Mouse (Mus musculus): ENCODE data around the gene B3galt6. TPM values are rescaled to one million over a fixed set of nuclear protein-coding genes. Genes with fewer than 3 reads are reported as not detected.

B3galt6 gene
- polyA plus RNA-seq, 1 experiment, result 6.6 TPM

GRCm38 (mm10) chr4:155969043-155969653 lies 23.3 kb downstream of the B3galt6 start:
- Histone ChIP-seq H3K79me2 (ENCODE audit: control insufficient read depth, insufficient read depth) (no peaks in the 10 kb centered on the region), H3K36me3 (ENCODE audit: control insufficient read depth, insufficient read depth) (peaks cover 6% of the 10 kb centered on the region), H3K4me3 (ENCODE audit: insufficient read depth, poor library complexity, severe bottlenecking) (no peak overlapping the region), H3K79me3 (ENCODE audit: low read depth) (no peaks in the 10 kb centered on the region), H3K27me3 (ENCODE audit: control insufficient read depth, insufficient read depth, insufficient read length) (no peaks in the 10 kb centered on the region), H3ac (ENCODE audit: control insufficient read depth, insufficient read length, low read depth) (no peak overlapping the region)
- TF ChIP-seq MYOD1 (IDR thresholded peaks at IDR 0.05; ENCODE audit: control insufficient read depth, insufficient read length, low read depth) (no peak), MYOG (IDR thresholded peaks at IDR 0.05; ENCODE audit: control insufficient read depth, extremely low read depth, insufficient read length) (no peak), CTCF (IDR thresholded peaks at IDR 0.05; ENCODE audit: control insufficient read depth, insufficient read depth, insufficient read length) (no peak)

GRCm38 (mm10) chr4:155964396-155964795 lies 28.1 kb downstream of the B3galt6 start:
- H3ac ChIP-seq (ENCODE audit: control insufficient read depth, insufficient read length, low read depth), result no peak overlapping the region
- no peak for TF ChIP-seq CEBPB (IDR thresholded peaks at IDR 0.05; ENCODE audit: low read depth)
- no peak for TF ChIP-seq FOSL1 (IDR thresholded peaks at IDR 0.05; ENCODE audit: insufficient read depth, low read length, poor library complexity, severe bottlenecking)
- TF ChIP-seq MYOG (IDR thresholded peaks at IDR 0.05; ENCODE audit: control insufficient read depth, extremely low read depth, insufficient read length), result no peak
- TF ChIP-seq MAX (IDR thresholded peaks at IDR 0.05), result no peak
- no peak for TF ChIP-seq CTCF (IDR thresholded peaks at IDR 0.05; ENCODE audit: control insufficient read depth, insufficient read depth, insufficient read length)
- no peak for TF ChIP-seq USF1 (IDR thresholded peaks at IDR 0.05; ENCODE audit: low read depth)
- no peak for TF ChIP-seq MYOD1 (IDR thresholded peaks at IDR 0.05; ENCODE audit: control insufficient read depth, insufficient read length, low read depth)
- H3K4me3 ChIP-seq (ENCODE audit: insufficient read depth, poor library complexity, severe bottlenecking), result no peak overlapping the region
- peaks cover 15% of the 10 kb centered on the region for H3K36me3 ChIP-seq (ENCODE audit: control insufficient read depth, insufficient read depth)
- no peaks in the 10 kb centered on the region for H3K27me3 ChIP-seq (ENCODE audit: control insufficient read depth, insufficient read depth, insufficient read length)
- no peaks in the 10 kb centered on the region for H3K79me2 ChIP-seq (ENCODE audit: control insufficient read depth, insufficient read depth)
- H3K79me3 ChIP-seq (ENCODE audit: low read depth), result no peaks in the 10 kb centered on the region

GRCm38 (mm10) chr4:155963106-155963505 lies 29.3 kb downstream of the B3galt6 start:
- no peaks in the 10 kb centered on the region for H3K79me2 ChIP-seq (ENCODE audit: control insufficient read depth, insufficient read depth)
- H3ac ChIP-seq (ENCODE audit: control insufficient read depth, insufficient read length, low read depth), result no peak overlapping the region
- peaks cover 20% of the 10 kb centered on the region for H3K36me3 ChIP-seq (ENCODE audit: control insufficient read depth, insufficient read depth)
- H3K79me3 ChIP-seq (ENCODE audit: low read depth), result no peaks in the 10 kb centered on the region
- TF ChIP-seq MAX (IDR thresholded peaks at IDR 0.05) (no peak), FOSL1 (IDR thresholded peaks at IDR 0.05; ENCODE audit: insufficient read depth, low read length, poor library complexity, severe bottlenecking) (no peak), MYOG (IDR thresholded peaks at IDR 0.05; ENCODE audit: control insufficient read depth, extremely low read depth, insufficient read length) (no peak), MYOD1 (IDR thresholded peaks at IDR 0.05; ENCODE audit: control insufficient read depth, insufficient read length, low read depth) (no peak), USF1 (IDR thresholded peaks at IDR 0.05; ENCODE audit: low read depth) (no peak), CEBPB (IDR thresholded peaks at IDR 0.05; ENCODE audit: low read depth) (no peak), CTCF (IDR thresholded peaks at IDR 0.05; ENCODE audit: control insufficient read depth, insufficient read depth, insufficient read length) (no peak)
- H3K4me3 ChIP-seq (ENCODE audit: insufficient read depth, poor library complexity, severe bottlenecking), result no peak overlapping the region
- no peaks in the 10 kb centered on the region for H3K27me3 ChIP-seq (ENCODE audit: control insufficient read depth, insufficient read depth, insufficient read length)

GRCm38 (mm10) chr4:155962167-155962971 lies 30.1 kb downstream of the B3galt6 start, which contains the start of gene C1qtnf12:
Gene C1qtnf12 (plus strand): TSS chr4:155962318.
- Histone ChIP-seq H3ac (ENCODE audit: control insufficient read depth, insufficient read length, low read depth) (no peak within 1 kb of the TSS), H3K79me2 (ENCODE audit: control insufficient read depth, insufficient read depth) (no peaks in the 10 kb centered on the region), H3K27me3 (ENCODE audit: control insufficient read depth, insufficient read depth, insufficient read length) (no peaks in the 10 kb centered on the region), H3K4me3 (ENCODE audit: insufficient read depth, poor library complexity, severe bottlenecking) (no peak within 1 kb of the TSS), H3K36me3 (ENCODE audit: control insufficient read depth, insufficient read depth) (peaks cover 27% of the 10 kb centered on the region), H3K79me3 (ENCODE audit: low read depth) (no peaks in the 10 kb centered on the region)
- TF ChIP-seq MYOD1 (IDR thresholded peaks at IDR 0.05; ENCODE audit: control insufficient read depth, insufficient read length, low read depth) (no peak), MAX (IDR thresholded peaks at IDR 0.05) (no peak)

- Histone ChIP-seq H3K4me3 (ENCODE audit: insufficient read depth, poor library complexity, severe bottlenecking) (no peak overlapping the region), H3K36me3 (ENCODE audit: control insufficient read depth, insufficient read depth) (peaks cover 40% of the 10 kb centered on the region), H3K27me3 (ENCODE audit: control insufficient read depth, insufficient read depth, insufficient read length) (no peaks in the 10 kb centered on the region), H3K79me2 (ENCODE audit: control insufficient read depth, insufficient read depth) (peaks cover under 1% of the 10 kb centered on the region), H3K79me3 (ENCODE audit: low read depth) (no peaks in the 10 kb centered on the region), H3ac (ENCODE audit: control insufficient read depth, insufficient read length, low read depth) (no peak overlapping the region)
- TF ChIP-seq USF1 (IDR thresholded peaks at IDR 0.05; ENCODE audit: low read depth) (no peak), CTCF (IDR thresholded peaks at IDR 0.05; ENCODE audit: control insufficient read depth, insufficient read depth, insufficient read length) (peak; percentile 1)
Measured at GRCm38 (mm10) chr4:155959275-155959674, 33.2 kb downstream of the B3galt6 start.

GRCm38 (mm10) chr4:155955491-155955890 lies 37.0 kb downstream of the B3galt6 start:
- no peak for TF ChIP-seq MYOD1 (IDR thresholded peaks at IDR 0.05; ENCODE audit: control insufficient read depth, insufficient read length, low read depth)
- no peak for TF ChIP-seq CTCF (IDR thresholded peaks at IDR 0.05; ENCODE audit: control insufficient read depth, insufficient read depth, insufficient read length)
- no peak for TF ChIP-seq CEBPB (IDR thresholded peaks at IDR 0.05; ENCODE audit: low read depth)
- TF ChIP-seq MYOG (IDR thresholded peaks at IDR 0.05; ENCODE audit: control insufficient read depth, extremely low read depth, insufficient read length), result no peak
- TF ChIP-seq FOSL1 (IDR thresholded peaks at IDR 0.05; ENCODE audit: insufficient read depth, low read length, poor library complexity, severe bottlenecking), result no peak
- TF ChIP-seq USF1 (IDR thresholded peaks at IDR 0.05; ENCODE audit: low read depth), result no peak
- TF ChIP-seq MAX (IDR thresholded peaks at IDR 0.05), result no peak
- Histone ChIP-seq H3K27me3 (ENCODE audit: control insufficient read depth, insufficient read depth, insufficient read length) (no peaks in the 10 kb centered on the region), H3K36me3 (ENCODE audit: control insufficient read depth, insufficient read depth) (peaks cover 63% of the 10 kb centered on the region), H3ac (ENCODE audit: control insufficient read depth, insufficient read length, low read depth) (no peak overlapping the region), H3K4me3 (ENCODE audit: insufficient read depth, poor library complexity, severe bottlenecking) (no peak overlapping the region), H3K79me3 (ENCODE audit: low read depth) (peaks cover 19% of the 10 kb centered on the region), H3K79me2 (ENCODE audit: control insufficient read depth, insufficient read depth) (peaks cover 36% of the 10 kb centered on the region)

All from C2C12 (cell line).